Mouse (Mus musculus) spleen, adult 2 months (tissue): ENCODE measurements at regions not wholly inside any gene's neighbourhood (a gene's known extent, or its start where the extent isn't known, plus 50 kb on each side); places are given as distances from the start of the nearest gene placed in this dataset.

Source experiments
- CTCF ChIP-seq: fragments of 200-500 bp; IDR thresholded peaks from 2 replicates; pipeline ENCODE4 v1.5.1; 2011; ENCODE audit warnings: mild to moderate bottlenecking, inconsistent platforms; ENCODE audit not compliant: insufficient read depth, insufficient read length, insufficient replicate concordance; ENCODE audit errors: extremely low read depth
- POLR2A ChIP-seq: fragments of 200-500 bp; IDR thresholded peaks from 2 replicates; pipeline ENCODE4 v1.6.1; 2011; ENCODE audit warnings: low read depth, low read length, inconsistent platforms

- TF ChIP-seq CTCF (no peak), POLR2A (no peak)
These were observed 119.8 kb downstream of the Psat1 start for GRCm38 (mm10) chr19:15827120-15827989.
